Mouse (Mus musculus): Measurements from ENCODE around the gene Erbb3. TPM values are rescaled to one million over a fixed set of nuclear protein-coding genes. Genes with fewer than 3 reads are reported as not detected.
"Not testable (repeated sequence)": the region's sequence is repeated elsewhere in the genome, so short reads cannot be mapped to it uniquely, and the experiment has no call there.

Erbb3 gene
- total RNA-seq, 2 experiments from 2014 or later: 4.8 to 7.2 TPM

DNA sequence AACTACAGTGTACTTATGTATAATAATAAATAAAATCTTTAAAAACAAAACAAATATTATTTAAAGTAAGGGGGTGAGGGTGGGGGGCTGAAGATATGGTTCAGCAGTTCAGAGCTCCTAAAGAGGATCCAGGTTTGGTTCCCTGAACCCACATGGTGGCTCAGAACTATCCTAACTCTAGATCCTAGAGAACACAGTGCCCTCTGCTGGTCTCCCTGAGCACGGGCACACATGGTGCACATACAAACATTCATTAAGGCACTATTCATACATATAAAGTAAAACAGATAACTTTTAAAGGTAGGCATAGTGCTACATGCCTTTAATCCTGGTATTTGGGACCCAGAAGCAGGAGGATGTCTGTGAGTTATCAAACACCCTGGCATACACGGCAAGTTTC lies 14.4 kb downstream of the Erbb3 start:
- intact Hi-C loops (cut with DNase I; ENCODE audit: low total_unique reads): no loop called here

DNA sequence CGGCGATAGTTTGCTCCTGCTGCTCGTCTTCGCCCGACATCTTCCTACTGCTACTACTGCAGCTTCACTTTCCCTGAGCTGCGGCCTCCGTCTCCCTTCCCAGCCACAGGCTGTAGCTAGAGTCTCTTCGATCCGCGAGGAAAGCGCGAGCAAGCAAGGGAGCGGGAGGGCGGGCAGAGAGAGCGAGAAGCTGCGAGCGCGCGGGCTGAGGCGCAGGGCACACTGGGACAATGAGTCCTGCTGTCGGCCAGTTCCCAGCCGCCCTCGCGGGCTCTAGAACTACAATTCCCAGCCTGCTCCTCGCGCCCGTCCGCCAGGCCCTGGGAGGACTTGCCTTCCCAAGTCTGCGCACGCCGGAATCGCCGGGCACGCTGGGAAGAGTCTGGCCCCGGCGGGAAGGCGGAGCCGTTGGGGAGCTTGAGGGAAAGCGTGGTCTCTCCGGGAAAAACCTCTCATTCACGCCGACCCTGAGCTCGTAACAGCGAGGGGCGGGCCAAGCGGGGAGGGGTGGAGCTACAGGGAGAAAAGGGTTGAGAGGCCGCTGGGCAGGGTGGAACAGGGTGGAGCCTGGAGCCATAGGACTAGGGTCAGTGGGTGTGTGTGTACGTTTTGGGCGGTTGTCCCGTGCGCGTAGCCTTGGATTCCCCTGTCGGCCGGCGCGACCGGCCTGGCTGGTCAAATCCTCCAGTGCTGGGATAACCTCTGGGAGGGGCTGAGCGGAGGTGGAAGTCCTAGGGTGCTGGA lies 23.5 kb downstream of the Erbb3 start, which contains the start of gene Pa2g4:
TSS of gene Pa2g4 (minus strand) at position 200 of the 744 bp plus-strand sequence.
- intact Hi-C loops (cut with DNase I; ENCODE audit: low total_unique reads): loop anchor here (10.0 kb wide), 1 partner anchor 109 kb away; the partner anchor contains the start of gene Suox
- DNase-seq: peak; percentile 99

More for the DNA sequence above, 14.4 kb downstream of the Erbb3 start:
- DNase-seq: no peak

DNA sequence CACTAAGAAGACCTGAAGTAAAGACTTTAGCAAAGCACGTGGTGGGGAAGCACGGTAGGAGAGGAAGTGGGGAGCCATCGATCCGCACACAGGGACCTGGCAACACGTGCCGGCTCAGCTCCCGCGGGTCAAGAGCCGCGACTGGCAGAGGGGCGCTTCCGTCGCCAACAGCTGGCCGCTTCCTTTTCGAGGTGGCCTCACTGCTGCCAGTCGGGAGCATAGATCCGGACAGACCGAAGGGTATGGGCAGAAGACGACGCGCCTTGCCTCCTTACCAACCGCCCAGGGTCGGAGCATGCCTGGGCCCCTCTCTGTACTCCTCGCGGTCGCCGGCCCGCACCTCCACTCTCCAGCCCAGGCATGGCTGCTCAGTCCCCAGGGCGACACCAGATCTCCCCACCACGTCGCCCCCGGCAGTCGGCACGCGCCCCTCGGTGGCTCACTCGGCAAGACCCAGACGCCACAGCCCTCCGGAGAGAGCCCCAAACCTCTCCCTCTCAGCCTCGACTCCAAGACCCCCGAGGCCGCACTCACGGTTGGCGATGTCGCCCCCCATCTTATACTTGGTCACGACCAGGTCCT lies 24.2 kb downstream of the Erbb3 start:
- DNase-seq: peak; percentile 44

DNA sequence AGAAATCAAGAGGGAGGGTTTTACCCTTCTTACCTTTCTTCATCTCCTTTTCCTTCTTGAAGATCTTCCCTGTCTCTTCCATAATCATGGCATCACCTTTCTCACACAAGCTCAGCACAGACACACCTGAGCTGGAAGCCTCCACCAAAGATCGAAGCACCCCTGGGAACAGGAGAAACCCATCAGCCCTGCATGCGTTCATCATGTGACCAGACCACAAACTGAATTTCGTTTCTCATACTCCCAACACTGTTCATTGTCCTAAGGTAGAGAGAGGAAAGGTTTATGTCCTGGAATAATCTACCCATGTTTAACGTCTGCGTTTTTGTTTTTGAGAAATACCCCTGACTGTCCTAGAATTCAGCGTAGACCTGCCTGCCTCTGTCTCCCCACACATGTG lies 25.9 kb downstream of the Erbb3 start:
- DNase-seq: no peak
- intact Hi-C loops (cut with DNase I; ENCODE audit: low total_unique reads): loop anchor here (10.0 kb wide), 1 partner anchor 111 kb away; the partner anchor contains the start of gene Suox

More for the DNA sequence above, 24.2 kb downstream of the Erbb3 start:
- intact Hi-C loops (cut with DNase I; ENCODE audit: low total_unique reads): loop anchor here (10.0 kb wide), 1 partner anchor 110 kb away; the partner anchor contains the start of gene Suox

- intact Hi-C loops (cut with DNase I; ENCODE audit: low total_unique reads): loop anchor here (5.0 kb wide), 1 partner anchor 55 kb away; no protein-coding TSS in a partner anchor
- DNase-seq: no peak
These were observed 32.5 kb downstream of the Erbb3 start for GRCm38 (mm10) chr10:128556963-128557362.

- intact Hi-C loops (cut with DNase I; ENCODE audit: low total_unique reads): loop anchor here (5.0 kb wide), 1 partner anchor 56 kb away; no protein-coding TSS in a partner anchor
- DNase-seq: no peak
These were observed 33.2 kb downstream of the Erbb3 start for GRCm38 (mm10) chr10:128556286-128556685.

DNA sequence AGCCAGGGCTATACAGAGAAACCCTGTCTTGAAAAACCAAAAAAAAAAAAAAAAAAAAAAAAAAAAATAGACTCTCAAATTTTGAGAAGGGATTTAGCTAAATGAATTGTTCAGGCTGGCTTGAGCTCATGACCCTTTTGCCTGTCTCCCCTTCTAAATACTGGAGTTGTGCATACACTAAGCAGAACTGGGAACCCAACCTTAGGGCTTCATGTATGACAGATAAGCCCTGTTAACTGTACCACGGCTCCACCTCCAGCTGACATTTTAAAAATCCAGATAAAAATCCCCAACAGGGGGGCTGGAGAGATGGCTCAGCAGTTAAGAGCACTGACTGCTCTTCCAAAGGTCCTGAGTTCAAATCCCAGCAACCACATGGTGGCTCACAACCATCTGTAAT lies 33.9 kb downstream of the Erbb3 start:
- not testable (repeated sequence) for DNase-seq
- intact Hi-C loops (cut with DNase I; ENCODE audit: low total_unique reads): loop anchor here (5.0 kb wide), 1 partner anchor 57 kb away; no protein-coding TSS in a partner anchor

GRCm38 (mm10) chr10:128550144-128550823 lies 39.2 kb downstream of the Erbb3 start:
- intact Hi-C loops (cut with DNase I; ENCODE audit: low total_unique reads); DNase-seq: not testable (repeated sequence)

DNA sequence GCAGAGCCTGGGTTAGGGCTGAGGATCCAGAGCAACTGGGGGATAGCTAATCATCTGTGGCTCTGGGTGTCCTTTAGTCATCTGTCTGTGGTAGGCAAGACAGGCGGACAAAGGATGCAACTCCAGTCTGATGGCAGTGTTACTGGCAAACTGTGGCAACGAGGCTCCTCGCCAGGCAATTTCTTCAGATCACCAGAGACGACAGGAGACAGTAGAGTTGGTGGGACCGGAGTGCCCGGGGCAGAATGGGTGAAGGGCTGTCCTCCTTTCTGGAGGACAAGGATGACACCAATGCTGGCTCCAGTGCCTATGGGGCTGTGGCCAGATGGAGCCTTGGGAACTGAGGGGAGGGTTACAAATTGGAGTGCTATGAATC lies 39.8 kb downstream of the Erbb3 start:
- peak; percentile 13 for DNase-seq

DNA sequence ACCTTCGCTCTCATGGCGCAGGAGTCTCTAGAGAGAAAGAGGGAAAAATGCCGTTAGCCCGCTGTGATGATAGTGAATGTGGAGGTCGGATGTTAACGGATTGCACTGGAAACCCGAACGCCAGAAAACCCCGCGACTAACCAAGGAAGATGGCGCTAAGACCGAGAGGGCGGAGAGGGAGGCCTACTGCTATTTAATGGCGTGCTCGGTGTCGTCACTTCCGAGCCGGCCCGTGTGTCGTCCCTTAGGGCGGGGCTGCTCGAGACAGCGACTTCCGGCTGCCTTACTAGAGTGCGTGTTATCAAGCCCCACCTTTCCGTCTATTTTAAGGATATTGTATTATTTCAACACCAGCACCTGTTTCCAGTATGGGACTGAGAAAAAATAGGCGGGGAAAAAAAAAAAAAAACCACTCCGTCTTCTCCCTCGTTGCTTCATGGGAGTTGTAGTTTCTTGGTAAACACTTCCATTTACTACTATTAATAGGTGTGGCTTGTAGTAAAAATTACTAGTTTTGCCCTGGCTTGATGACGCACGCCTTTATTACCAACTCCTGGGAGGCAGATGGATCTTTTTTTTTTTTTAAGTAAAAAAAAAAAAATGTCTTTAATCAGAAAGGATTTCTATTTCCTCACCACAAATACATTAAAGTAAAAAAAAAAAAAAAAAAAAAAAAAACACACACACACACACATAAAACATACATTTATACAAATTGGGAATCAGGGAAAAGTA lies 40.3 kb downstream of the Erbb3 start, which contains the start of gene Rpl41:
TSS of gene Rpl41 (minus strand) at position 359 of the 735 bp plus-strand sequence.
- intact Hi-C loops (cut with DNase I; ENCODE audit: low total_unique reads): no loop called here
- peak; percentile 93 for DNase-seq

More for the DNA sequence above, 39.8 kb downstream of the Erbb3 start:
- intact Hi-C loops (cut with DNase I; ENCODE audit: low total_unique reads): not testable (repeated sequence)

DNA sequence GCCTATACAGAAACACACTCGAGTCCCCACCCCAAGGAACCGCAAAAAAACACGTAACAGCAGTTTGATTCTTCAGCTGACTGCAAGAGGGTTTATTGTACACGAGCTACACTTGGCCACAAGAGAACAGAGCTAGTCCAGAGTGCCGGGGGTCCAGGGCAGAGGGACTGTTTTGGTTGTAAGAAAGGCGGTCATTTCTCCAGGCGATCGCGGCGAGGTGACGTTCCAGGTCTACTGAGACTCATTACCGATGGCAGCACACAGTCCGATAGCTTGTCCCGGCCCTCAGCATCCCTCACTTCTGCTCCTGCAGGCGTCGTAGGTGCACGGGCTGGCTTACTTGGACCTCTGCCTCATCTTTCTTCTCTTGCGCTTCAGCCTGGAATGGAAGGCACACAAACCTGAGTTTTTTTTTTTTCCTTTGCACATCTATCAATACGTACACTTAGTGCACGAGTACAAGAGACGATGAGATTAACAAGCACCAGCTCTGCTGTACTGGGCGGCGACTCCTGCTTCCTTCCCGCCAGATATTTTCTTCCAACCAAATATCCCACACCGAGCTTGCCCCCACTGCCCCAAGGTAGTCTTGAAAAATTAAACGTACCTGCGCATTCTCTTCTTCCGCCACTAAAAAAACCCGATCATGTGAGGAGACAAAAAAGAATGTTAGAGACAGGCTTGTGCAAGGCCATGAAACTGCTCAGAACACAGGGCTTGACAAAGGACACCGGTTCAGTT lies 41.2 kb downstream of the Erbb3 start:
- intact Hi-C loops (cut with DNase I; ENCODE audit: low total_unique reads); DNase-seq: not testable (repeated sequence)

DNA sequence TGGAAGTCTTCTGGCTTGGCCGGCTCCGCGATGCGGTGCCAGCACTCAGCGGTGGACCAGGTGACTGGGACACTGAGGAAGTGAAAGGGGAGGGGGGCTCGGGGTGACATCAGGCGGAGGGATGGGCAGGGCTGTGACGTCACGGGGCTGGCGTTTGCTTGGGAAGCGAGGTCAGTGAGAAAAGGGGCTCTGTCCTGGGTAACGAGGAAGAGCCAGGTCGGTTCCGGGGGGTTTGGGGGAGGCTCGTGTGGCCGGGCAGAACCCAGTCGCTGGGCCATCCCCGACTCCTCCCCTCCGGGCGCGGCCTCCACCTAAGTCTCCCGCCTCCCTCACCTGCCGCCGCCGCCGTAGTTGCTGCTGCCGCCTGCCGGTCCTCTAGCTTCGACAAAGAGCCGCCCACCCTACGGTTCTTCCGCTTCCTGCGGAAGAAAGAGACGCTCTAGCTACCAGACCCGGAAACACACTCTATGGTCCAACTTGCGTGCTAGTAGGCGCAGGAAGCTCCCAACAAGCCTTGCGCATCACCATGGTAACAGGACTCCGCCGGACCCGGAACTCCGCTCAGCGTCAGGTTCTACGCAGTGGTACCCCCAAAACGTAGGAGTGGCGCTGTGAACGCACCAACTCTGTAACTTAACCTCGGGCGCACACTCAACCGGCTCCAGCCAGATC lies 42.0 kb downstream of the Erbb3 start, which contains the start of gene Zc3h10:
TSS of gene Zc3h10 (minus strand) at position 414 of the 672 bp plus-strand sequence.
- DNase-seq: peak; percentile 92
- intact Hi-C loops (cut with DNase I; ENCODE audit: low total_unique reads): no loop called here

DNA sequence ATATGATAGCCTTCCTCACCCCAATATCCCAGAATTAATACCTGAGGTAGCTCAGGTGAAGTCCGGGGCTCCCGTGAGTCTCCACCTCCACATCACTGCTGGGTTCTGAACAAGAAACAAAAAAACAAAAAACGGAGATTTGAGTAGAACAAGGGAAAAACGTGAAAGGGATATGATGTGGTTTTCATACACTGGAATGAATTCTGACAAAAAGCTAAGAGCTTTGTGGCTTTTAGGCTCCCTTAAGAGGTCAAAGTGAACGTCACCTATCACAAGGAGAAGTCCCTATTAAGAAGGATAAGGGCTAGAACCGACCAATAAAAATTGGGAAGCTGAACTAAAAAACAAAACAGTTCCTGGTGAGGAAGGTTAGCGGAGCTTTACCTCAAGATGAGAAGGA lies 42.7 kb downstream of the Erbb3 start:
- intact Hi-C loops (cut with DNase I; ENCODE audit: low total_unique reads): no loop called here
- DNase-seq: no peak

DNA sequence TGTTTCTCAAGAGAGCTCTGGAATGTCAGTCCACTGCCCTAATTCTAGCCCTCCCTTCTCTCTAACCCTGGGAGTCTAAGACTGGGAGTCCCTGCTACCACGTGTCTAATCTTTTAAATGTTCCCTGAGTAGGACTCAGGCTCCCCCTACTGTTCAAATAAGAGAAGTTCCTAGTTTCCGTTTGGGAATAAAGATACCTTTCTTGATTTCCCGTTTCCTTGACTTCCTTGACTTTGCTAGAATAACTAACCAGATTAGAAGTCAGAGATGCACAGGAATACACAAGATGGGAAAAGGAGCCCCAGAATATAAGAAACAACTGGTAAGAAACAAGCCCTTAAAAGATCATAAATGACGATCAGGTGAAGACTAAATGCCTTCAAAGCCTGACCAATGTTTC lies 43.1 kb downstream of the Erbb3 start:
- DNase-seq: no peak
- intact Hi-C loops (cut with DNase I; ENCODE audit: low total_unique reads): no loop called here

DNA sequence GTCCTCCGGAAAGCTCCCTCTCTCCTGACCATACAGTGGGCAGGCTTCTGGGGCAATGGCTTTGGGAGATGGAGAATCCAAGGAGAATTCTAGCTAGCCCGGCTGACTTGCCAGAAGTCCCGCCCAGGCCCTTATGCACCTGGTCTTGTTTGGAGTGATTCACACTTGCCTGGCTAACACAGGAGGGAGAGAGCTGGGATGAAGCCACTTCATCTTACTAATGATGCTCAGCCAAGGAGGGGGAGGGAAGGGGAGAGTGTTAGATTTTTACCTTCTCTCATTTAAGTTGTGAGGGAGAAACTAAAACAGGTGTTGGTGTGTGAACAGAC lies 43.9 kb downstream of the Erbb3 start:
- intact Hi-C loops (cut with DNase I; ENCODE audit: low total_unique reads): no loop called here

DNA sequence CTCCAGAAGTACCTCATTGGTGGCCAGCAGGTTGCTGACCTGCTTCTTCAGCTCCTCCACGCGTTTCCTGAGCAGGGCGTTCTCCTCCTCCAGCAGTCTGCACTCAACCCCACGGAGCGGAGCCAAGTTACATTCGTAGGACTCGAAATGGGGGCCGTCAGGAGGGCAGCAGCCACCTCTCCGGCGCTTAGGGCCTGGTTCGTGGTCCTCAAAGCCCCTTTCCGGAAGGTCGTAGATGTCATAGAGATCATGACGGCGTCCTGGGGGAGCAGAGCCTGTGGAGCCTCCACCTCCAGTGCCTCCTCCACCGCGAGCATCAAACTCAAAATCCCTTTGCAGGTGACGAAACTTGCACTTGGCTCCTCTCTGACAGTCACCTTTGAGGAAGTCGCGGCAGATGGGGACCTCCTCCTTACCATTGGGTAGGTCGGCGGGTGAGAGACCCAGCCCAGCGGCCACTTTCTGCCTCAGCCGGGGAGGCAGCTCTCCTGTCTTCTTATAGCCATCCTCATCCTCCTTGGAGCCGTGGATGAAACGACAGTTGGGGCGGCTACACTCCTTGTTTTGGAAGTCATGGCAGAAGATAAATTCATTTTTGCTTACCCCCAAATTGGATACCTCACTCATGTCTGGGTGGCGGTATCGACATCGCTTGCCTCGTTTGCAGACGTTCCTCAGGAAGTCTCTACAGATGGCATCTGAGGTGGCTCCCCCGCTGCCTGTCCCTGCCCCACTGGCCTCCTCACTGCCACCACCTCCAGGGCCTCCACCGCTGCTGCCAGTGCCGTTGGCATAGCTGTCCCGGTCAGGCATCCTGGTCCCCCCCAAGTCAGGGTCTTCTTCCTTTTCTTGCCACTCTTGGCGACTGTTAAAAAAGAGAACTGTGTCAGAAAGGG lies 44.5 kb downstream of the Erbb3 start:
- DNase-seq: no peak
- intact Hi-C loops (cut with DNase I; ENCODE audit: low total_unique reads): no loop called here

More for the DNA sequence above, 43.9 kb downstream of the Erbb3 start:
- DNase-seq: no peak

DNA sequence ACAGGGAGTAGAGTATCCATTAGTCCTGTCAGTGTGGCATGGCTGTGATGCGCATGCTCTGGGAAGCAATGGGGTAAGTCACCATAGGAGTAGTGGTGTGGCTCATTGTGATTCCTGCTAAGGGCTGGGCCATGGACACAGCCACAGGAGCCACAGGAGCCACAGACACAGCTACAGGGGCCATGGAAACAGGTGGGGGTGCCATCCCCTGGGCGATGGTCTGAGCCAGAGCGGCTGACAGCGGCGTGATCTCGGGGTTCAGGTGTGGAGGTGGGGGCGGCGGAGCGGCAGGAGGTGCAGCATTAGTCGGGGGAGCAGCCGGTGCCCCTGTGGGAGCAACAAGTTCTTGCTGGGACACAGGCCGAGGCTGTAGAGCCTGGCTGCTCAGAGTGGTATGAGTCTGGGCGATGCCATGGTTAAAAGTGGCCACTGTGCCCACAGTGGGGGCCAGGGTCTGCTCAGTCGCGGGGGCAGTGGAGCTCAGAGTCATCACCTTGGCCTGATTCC lies 45.2 kb downstream of the Erbb3 start:
- no peak for DNase-seq
- intact Hi-C loops (cut with DNase I; ENCODE audit: low total_unique reads): no loop called here
